Mouse (Mus musculus): ENCODE measurements around the gene Rrp1.

DNA sequence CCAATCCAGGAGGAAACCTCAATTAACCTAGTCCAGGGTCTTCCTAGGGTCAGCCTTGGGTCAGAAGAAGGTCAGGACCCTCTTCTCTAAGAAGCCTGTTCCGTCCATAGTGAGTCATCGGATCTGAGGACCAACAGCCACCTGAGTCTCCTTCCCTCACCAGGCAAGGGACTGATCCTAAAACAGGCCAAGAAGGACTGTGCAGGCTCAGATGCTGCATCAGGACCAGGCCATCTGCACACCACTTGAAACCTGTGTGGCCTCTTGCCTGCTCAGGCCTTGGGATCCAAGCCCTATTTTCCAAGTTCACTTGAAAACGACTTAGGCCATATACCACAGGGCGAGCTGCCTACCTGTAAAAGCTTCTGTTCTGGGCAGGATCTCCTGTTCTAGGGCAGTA is 59.6 kb downstream of the Rrp1 start:
- TF ChIP-seq CTCF (IDR thresholded peaks at IDR 0.05; ENCODE audit: borderline replicate concordance, insufficient read depth, low read length) (no peak), POLR2A (IDR thresholded peaks at IDR 0.05; ENCODE audit: low read depth, low read length) (no peak)

All from embryonic fibroblast, embryonic 13.5 days (primary cell).